Mouse (Mus musculus): ENCODE results near the gene Hmga2.
"Not testable (repeated sequence)": the region's sequence is repeated elsewhere in the genome, so short reads cannot be mapped to it uniquely, and the experiment has no call there.

Gene Hmga2

GRCm38 (mm10) chr10:120339324-120339723, 136.9 kb downstream of the Hmga2 start:
- DNase-seq = no peak

GRCm38 (mm10) chr10:120338841-120339240, 137.4 kb downstream of the Hmga2 start:
- no peak for DNase-seq

DNA sequence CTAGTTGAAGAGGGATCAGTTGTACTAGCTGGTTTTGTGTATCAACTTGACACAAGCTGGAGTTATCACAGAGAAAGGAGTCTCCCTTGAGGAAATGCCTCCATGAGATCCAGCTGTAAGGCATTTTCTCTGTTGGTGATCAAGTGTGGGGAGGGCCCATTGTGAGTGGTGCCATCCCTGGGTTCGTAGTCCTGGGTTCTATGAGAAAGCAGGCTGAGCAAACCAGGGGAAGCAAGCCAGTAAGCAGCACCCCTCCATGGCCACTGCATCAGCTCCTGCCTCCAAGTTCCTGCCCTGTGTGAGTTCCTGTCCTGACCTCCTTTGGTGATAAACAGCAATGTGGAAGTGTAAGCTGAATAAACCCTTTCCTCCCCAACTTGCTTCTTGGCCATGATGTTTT, 137.8 kb downstream of the Hmga2 start:
- not testable (repeated sequence) for DNase-seq

GRCm38 (mm10) chr10:120327946-120328345, 148.3 kb downstream of the Hmga2 start:
- no peak for DNase-seq

GRCm38 (mm10) chr10:120323584-120324203, 152.6 kb downstream of the Hmga2 start:
- no peak for DNase-seq

DNA sequence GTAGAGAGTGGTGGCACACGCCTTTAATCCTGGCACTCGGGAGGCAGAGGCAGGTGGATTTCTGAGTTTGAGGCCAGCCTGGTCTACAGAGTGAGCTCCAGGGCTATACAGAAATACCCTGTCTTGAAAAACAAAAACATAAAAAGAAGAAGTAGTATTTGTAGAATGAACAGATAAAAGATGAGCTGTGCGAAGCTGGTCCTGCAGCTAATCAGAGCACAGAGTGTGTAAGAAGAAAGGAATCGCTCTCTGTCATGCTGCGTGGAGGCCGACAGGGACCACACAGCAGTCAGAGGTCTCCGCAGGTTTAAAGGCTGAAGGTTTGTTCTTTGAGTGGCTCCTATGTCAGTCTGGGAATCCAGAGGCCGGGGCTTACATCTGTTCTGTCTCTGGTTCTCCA, 153.5 kb downstream of the Hmga2 start:
- no peak for DNase-seq

DNA sequence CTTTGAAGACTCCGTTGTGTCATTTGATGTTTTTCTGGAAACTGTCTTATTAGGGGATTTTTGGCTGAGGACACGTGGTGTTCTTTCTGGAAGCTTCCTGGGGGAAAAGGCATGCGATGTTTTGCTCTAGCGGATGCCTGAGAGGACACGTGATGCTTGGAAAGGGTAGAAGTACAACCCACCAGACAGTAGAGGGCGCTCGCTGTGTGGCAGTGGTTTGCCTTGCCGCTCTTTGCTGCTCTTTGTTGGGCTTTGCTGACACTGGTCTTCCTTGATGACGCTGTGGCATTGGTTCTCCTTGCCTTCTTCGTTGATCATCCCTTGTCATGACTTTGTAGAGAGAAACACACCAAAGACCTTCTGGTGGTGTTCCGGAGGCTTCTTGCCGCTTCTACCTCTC, 156.7 kb downstream of the Hmga2 start:
- DNase-seq = no peak
